Mouse (Mus musculus): Measurements from ENCODE around the gene Asb12. TPM values are rescaled to one million over a fixed set of nuclear protein-coding genes. Genes with fewer than 3 reads are reported as not detected.
A peak's percentile ranks its signal among the peaks of the same experiment; 100 is the strongest.
"Not testable (repeated sequence)": the region's sequence is repeated elsewhere in the genome, so short reads cannot be mapped to it uniquely, and the experiment has no call there.

The Asb12 gene
- 0.12 TPM in 1 of 2 replicates, not detected in the other for polyA plus RNA-seq (2012; rRNA removed)

GRCm38 (mm10) chrX:95557887-95558286, at the start of gene Asb12, which contains the start of gene Pfn5:
Gene Asb12 (minus strand): TSS chrX:95557987.
Gene Pfn5 (plus strand): TSS chrX:95558104.
- no peak for DNase-seq (ENCODE audit: low read depth, low spot score)
- 78% methylated on average over 2 of the region's 2 CpGs for WGBS

DNA sequence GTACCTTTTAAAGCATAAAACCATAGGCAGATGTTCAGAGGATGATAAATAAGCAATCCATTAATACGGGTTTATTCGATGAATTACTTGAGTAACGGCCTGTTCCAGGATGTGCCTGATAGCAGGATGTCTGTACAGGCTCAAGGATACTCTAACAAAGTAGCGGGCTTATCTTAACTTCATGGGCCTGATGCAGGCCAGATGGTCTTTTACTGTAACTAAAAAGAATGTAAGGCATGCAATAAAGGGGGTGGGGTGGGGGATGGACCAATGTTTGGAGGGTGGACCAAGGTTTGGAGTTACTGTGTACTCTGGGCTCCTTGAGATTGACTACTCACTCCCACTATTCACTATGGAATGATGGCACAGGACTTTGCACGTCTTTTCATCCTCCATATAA, 42.8 kb upstream of the Asb12 start:
- WGBS: 48% methylated on average over 5 of the region's 5 CpGs
- no peak for DNase-seq (ENCODE audit: low read depth, low spot score)

DNA sequence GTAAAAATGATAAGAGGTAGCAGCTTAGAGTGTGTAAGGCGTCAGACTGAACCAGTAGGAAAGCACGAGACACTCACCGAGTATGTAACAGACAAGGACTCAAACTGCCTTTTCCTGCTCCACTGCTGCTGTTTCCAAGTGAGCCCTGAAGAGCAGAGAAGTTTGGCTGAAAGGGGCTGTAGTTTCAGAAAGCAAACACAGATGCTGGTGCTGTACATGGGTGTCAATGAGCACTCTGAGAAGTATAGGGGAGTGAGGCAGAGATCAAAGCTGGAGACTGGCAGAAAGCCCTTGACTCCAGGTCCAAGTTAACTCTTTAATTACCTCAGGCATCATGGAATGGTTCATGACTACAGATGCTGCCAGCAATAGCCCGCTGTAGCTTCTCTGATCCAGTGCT, 3.5 kb downstream of the Asb12 start:
- WGBS: 77% methylated on average over 4 of the region's 4 CpGs

GRCm38 (mm10) chrX:95535493-95535892, 22.3 kb downstream of the Asb12 start:
- 87% methylated on average over 2 of the region's 2 CpGs for WGBS
- DNase-seq (ENCODE audit: low read depth, low spot score): not testable (repeated sequence)

More for the DNA sequence above, 3.5 kb downstream of the Asb12 start:
- DNase-seq (ENCODE audit: low read depth, low spot score): no peak

- no peak for DNase-seq (ENCODE audit: low read depth, low spot score)
- 81% methylated on average over 2 of the region's 2 CpGs for WGBS
Observed at GRCm38 (mm10) chrX:95525166-95525565, 32.6 kb downstream of the Asb12 start.

GRCm38 (mm10) chrX:95523883-95524282, 33.9 kb downstream of the Asb12 start:
- no peak for DNase-seq (ENCODE audit: low read depth, low spot score)

- no peak for DNase-seq (ENCODE audit: low read depth, low spot score)
- WGBS: 59% methylated on average over 3 of the region's 3 CpGs
Observed at GRCm38 (mm10) chrX:95457166-95457565, 100.6 kb downstream of the Asb12 start.

DNA sequence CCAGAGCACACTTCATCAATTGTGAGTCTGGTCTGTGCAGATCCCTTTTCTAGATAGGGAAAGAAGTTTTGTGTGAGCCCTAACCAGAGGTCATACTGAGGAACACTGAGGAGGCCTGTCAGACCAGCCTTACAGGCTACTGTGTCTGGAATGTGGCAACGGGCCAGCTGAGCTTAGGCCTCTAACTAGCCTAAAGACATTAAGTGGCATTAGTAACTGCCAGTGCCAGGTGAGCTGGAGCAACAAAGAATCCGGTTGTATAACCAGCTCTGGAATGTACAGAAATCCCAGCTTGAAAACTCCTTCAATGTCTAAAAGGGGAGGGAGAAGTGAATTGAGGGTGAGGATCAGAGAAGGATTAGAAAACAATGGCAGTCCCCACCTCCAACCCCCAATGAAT, 111.9 kb downstream of the Asb12 start:
- WGBS: 39% methylated on average over 2 of the region's 2 CpGs
- no peak for DNase-seq (ENCODE audit: low read depth, low spot score)

GRCm38 (mm10) chrX:95445141-95445540, 112.6 kb downstream of the Asb12 start:
- WGBS: 23% methylated on average over 3 of the region's 3 CpGs
- no peak for DNase-seq (ENCODE audit: low read depth, low spot score)

- peak; percentile 55 for DNase-seq (ENCODE audit: low read depth, low spot score)
- 22% methylated on average over 19 of the region's 19 CpGs for WGBS
Observed at GRCm38 (mm10) chrX:95444776-95445111, 113.0 kb downstream of the Asb12 start, which contains the start of gene Amer1. Gene Amer1 (minus strand): TSS chrX:95444872.

DNA sequence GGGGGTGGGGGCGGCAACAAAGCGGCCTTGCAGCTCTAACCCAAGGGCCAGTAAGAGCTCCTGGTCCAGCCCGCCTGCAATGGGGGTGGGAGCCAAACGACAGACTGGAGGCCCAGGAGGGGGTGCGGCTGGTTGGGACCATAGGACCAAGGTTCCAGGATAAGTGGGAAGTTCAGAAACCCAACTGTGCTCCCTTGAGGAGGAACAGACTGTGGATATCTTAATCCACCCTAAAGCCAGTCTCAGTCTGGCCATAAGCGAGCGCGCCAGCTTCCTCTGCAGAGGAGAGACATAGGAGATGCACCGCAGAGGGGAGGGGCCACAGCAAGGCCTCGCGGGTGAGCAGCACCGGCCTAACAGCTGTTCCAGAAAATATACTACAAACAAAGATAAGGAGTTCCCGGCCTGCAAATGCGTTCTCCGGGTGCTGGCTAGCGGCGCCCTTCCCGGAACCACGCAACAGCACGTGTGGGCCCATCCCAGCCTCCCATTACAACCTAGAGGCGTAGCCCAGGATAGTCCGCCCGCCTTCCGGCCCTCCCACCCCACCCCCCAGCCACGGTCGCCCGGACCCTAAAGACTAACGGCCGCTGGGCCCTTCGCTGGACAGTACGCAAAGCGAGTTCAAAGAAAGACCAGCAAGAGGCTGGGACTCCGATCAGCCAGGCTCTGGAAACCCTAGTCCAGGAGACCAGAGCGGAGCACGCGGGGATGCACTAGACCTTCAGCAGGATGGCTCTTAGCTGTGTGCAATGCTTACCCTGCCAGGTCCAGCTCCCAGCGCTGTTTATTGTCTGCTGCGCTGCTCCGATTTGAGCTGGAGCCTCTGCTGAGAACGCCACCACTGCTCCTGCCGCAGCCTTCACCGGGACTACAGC, 113.7 kb downstream of the Asb12 start:
- WGBS: 18% methylated on average over 42 of the region's 42 CpGs
- DNase-seq (ENCODE audit: low read depth, low spot score): no peak

GRCm38 (mm10) chrX:95443390-95443789, 114.4 kb downstream of the Asb12 start:
- 32% methylated on average over 12 of the region's 12 CpGs for WGBS
- no peak for DNase-seq (ENCODE audit: low read depth, low spot score)

- DNase-seq (ENCODE audit: low read depth, low spot score): no peak
- 21% methylated on average over 1 of the region's 1 CpGs for WGBS
Observed at GRCm38 (mm10) chrX:95442261-95442660, 115.5 kb downstream of the Asb12 start.

- no peak for DNase-seq (ENCODE audit: low read depth, low spot score)
Observed at GRCm38 (mm10) chrX:95441290-95441689, 116.5 kb downstream of the Asb12 start.

GRCm38 (mm10) chrX:95438491-95438890, 119.3 kb downstream of the Asb12 start:
- DNase-seq (ENCODE audit: low read depth, low spot score): no peak
- WGBS: 54% methylated on average over 4 of the region's 4 CpGs

- 91% methylated on average over 1 of the region's 1 CpGs for WGBS
- DNase-seq (ENCODE audit: low read depth, low spot score): no peak
Observed at GRCm38 (mm10) chrX:95437236-95437635, 120.6 kb downstream of the Asb12 start.

Other genes starting within 250 kb of the Asb12 start
- gene Amer1, start 113.1 kb downstream of the Asb12 start, polyA plus RNA-seq (2012; rRNA removed): 1.0 and 1.7 TPM in 2 replicates
- not detected in 2 replicates for gene Pfn5, start 117 bp upstream of the Asb12 start, polyA plus RNA-seq (2012; rRNA removed)
- 0.71 and 0.73 TPM in 2 replicates for gene Zc4h2, start 100.5 kb upstream of the Asb12 start, polyA plus RNA-seq (2012; rRNA removed)
- 0.38 TPM in 2 replicates for gene Zc3h12b, start 153.7 kb upstream of the Asb12 start, polyA plus RNA-seq (2012; rRNA removed)

All from large intestine, adult 2 months (tissue).